Mouse (Mus musculus) kidney, adult 2 months (tissue): ENCODE measurements around the gene Wdr86.

Experiments
- CTCF ChIP-seq: fragments of 200-500 bp; conservative IDR thresholded peaks from 2 replicates; pipeline ENCODE4 v1.5.1; 2011; ENCODE audit warnings: low read depth, mild to moderate bottlenecking, control low read depth, low read length, moderate library complexity, mixed read lengths; ENCODE audit not compliant: insufficient read depth, insufficient read length
- POLR2A ChIP-seq: fragments of 200-500 bp; IDR thresholded peaks from one replicate; pipeline ENCODE4 v1.6.1; 2011; ENCODE audit warnings: low read depth, low read length, control low read depth

DNA sequence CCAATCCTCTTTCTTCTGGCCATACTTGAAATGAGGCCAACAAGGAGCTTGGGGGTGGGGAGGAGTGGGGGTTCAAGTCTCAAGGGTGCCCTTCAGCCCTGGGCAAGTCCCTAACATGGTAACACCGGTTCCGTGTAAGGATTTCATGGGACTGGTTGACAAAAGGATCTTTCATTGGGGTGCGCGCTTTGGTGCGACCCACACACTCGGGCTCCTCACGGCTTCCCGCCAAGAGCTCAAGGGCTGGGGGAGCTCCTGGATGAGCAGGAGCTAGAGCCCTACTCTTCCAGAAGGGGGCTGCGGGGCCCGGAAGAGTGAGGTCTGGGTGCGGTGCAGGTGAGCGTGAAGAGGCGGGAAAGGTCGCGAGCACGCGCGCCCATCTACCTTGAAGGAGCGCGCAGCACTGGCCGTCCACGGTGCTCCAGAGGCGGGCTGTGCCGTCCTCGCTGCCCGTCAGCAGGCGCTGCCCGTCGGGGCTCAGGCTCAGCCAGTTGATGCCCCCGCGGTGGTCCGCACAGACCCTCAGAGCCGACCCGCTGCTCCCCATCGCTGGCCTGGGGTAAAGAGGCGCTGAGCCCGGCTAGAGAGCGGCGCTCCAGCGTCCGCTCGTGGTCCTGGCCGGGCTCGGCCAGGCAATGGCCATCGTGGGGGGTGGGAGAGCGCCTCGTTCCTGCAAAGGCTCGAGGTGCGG, 585 bp downstream of the Wdr86 start:
- TF ChIP-seq POLR2A (no peak), CTCF (no peak)
